Mouse (Mus musculus) kidney, adult 8-10 months (tissue): ENCODE measurements around the gene Depdc1a.
"Not testable (repeated sequence)": the region's sequence is repeated elsewhere in the genome, so short reads cannot be mapped to it uniquely, and the experiment has no call there.

Source experiments
- DNase-seq, 2 experiments: peaks; one replicate each; pipeline ENCODE4 v3.0.0; 2022

The Depdc1a gene

GRCm38 (mm10) chr3:159495243-159495801 lies at the start of gene Depdc1a:
TSS of gene Depdc1a (plus strand) at chr3:159495433.
- peak; percentile 78 to 91 for DNase-seq

DNA sequence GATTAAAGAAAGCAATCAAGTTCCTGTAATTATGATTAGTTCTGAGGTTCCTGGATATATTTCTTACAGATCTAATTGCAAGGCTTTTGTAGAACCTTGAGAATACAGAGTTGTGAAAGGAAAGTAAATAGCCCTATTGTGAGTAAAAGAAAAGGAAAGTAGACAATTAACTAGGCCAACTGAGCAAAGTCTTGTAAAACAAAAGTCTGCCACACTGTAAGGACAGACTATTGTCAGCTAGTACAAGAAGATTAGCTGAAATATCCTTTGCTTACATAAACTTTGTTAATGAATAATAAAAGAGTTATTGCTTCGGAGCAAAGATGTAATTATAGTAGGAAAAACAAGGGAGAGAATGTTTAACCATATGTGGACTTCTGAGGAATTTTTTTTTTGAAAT lies 25.2 kb upstream of the Depdc1a start:
- no peak for DNase-seq

DNA sequence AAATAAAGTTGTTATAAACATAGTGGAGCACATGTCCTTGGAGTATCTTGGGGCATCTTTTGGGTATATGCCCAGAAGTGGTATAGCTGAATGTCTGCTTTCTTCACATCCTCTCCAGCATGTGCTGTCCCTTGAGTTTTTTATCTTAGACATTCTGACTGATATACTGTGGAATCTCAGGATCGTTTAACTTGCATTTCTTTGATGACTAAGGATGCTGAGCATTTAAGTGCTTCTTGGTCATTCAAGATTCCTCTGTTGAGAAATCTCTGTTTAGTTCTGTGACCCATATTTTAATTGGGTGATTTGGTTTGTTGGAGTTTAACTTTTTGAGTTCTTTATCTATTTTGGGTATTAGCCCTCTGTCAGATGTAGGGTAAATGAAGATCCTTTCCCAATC lies 19.8 kb upstream of the Depdc1a start:
- no peak for DNase-seq

GRCm38 (mm10) chr3:159477250-159477962 lies 17.8 kb upstream of the Depdc1a start:
- DNase-seq, result no peak

- DNase-seq, result not testable (repeated sequence)
Measured at GRCm38 (mm10) chr3:159494709-159495108, 524 bp upstream of the Depdc1a start.

GRCm38 (mm10) chr3:159508899-159509298 lies 13.7 kb downstream of the Depdc1a start:
- DNase-seq, result no peak

- DNase-seq, result no peak
Measured at GRCm38 (mm10) chr3:159528563-159528962, 33.3 kb downstream of the Depdc1a start.

GRCm38 (mm10) chr3:159548303-159548702 lies 53.1 kb downstream of the Depdc1a start:
- no peak for DNase-seq

DNA sequence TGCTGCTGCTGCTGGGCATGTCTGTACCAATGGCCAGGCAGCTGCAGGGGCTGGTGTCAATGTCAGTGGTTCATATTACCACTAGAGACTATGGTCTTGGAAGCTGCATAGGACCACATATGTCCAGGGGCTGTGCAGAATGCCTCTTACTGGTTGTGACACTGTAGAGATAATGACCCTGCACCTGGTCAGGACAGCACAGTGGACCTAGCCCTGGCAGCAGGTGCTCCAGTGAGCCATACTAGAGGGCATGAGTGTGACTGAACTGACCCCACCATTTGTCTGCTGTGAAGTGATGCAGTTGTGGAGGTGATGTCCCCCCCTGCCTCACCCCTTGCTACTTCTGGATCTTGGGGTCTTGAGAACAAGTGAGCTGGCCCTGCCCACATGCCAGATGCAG lies 55.0 kb downstream of the Depdc1a start:
- no peak for DNase-seq
